Mouse (Mus musculus) kidney, adult 2 months (tissue): Measurements from ENCODE around the gene Srgap1. TPM values are rescaled to one million over a fixed set of nuclear protein-coding genes. Genes with fewer than 3 reads are reported as not detected.
A peak's percentile ranks its signal among the peaks of the same experiment; 100 is the strongest.

Experiments used
- DNase-seq: peaks from one replicate; pipeline ENCODE4 v3.0.0; 2021
- H3K27ac ChIP-seq: fragments of 200-500 bp; 2 replicates; pipeline ENCODE4 v1.5.1; 2012; ENCODE audit warnings: low read depth, low read length, control low read depth, inconsistent platforms; ENCODE audit not compliant: insufficient read depth
- H3K27me3 ChIP-seq: fragments of 200-500 bp; replicated peaks from 2 replicates; pipeline ENCODE4 v1.6.1; 2012; ENCODE audit warnings: mild to moderate bottlenecking, moderate library complexity, low read length, inconsistent platforms; ENCODE audit not compliant: control insufficient read depth, insufficient read depth
- H3K36me3 ChIP-seq: fragments of 200-500 bp; 2 replicates; pipeline ENCODE4 v1.6.1; 2012; ENCODE audit warnings: mild to moderate bottlenecking, moderate library complexity, low read length, inconsistent platforms; ENCODE audit not compliant: control insufficient read depth, insufficient read depth
- H3K4me1 ChIP-seq: fragments of 200-500 bp; 2 replicates; pipeline ENCODE4 v1.6.1; 2011; ENCODE audit warnings: low read length; ENCODE audit not compliant: control insufficient read depth, insufficient read depth
- H3K4me3 ChIP-seq: fragments of 200-500 bp; 2 replicates; pipeline ENCODE4 v1.5.1; 2011; ENCODE audit warnings: mild to moderate bottlenecking, low read depth, low read length, control low read depth; ENCODE audit not compliant: insufficient read depth
- CTCF ChIP-seq: fragments of 200-500 bp; conservative IDR thresholded peaks from 2 replicates; pipeline ENCODE4 v1.5.1; 2011; ENCODE audit warnings: low read depth, mild to moderate bottlenecking, control low read depth, low read length, moderate library complexity, mixed read lengths; ENCODE audit not compliant: insufficient read depth, insufficient read length
- POLR2A ChIP-seq: fragments of 200-500 bp; IDR thresholded peaks from one replicate; pipeline ENCODE4 v1.6.1; 2011; ENCODE audit warnings: low read depth, low read length, control low read depth
- WGBS: fragments of 180-500 bp; shearing (Covaris S2); methylation state at CpG from one replicate; pipeline ENCODE4 v1.1.7; 2018; 5-methylcytosine and 5-hydroxymethylcytosine counted together
- polyA plus RNA-seq: library from polyadenylated mRNA; depleted of rRNA; stranded (reverse); fragments of >200 nt; gene quantifications from 2 replicates; pipeline ENCODE4 v1.2.3, GENCODE M21; 2012

Gene Srgap1
- polyA plus RNA-seq, 1 experiment, result 3.4 TPM

GRCm38 (mm10) chr10:122051831-122052230 is 4.7 kb upstream of the Srgap1 start:
- TF ChIP-seq CTCF (peak; percentile 100; the same call in 1 of the 2 replicates), POLR2A (no peak)
- Histone ChIP-seq H3K4me3 (no peak overlapping the region), H3K27ac (no peak overlapping the region), H3K27me3 (no peaks in the 10 kb centered on the region), H3K4me1 (no peaks in the 10 kb centered on the region), H3K36me3 (no peaks in the 10 kb centered on the region)
- peak; percentile 85 for DNase-seq
- 18% methylated on average over 6 of the region's 6 CpGs for WGBS

GRCm38 (mm10) chr10:122047727-122048365 is 731 bp upstream of the Srgap1 start:
- H3K27me3 ChIP-seq, result no peaks in the 10 kb centered on the region
- H3K27ac ChIP-seq, result no peak overlapping the region
- 13% methylated on average over 44 of the region's 44 CpGs for WGBS
- TF ChIP-seq POLR2A (no peak), CTCF (peak; percentile 61)
- H3K36me3 ChIP-seq, result no peaks in the 10 kb centered on the region
- peak overlapping the region; percentile 68 for H3K4me3 ChIP-seq
- peak; percentile 75 for DNase-seq
- no peaks in the 10 kb centered on the region for H3K4me1 ChIP-seq

- Histone ChIP-seq H3K4me1 (no peaks in the 10 kb centered on the region), H3K4me3 (peak overlapping the region; percentile 68), H3K27ac (no peak overlapping the region), H3K27me3 (no peaks in the 10 kb centered on the region), H3K36me3 (no peaks in the 10 kb centered on the region)
- no peak for TF ChIP-seq POLR2A
- TF ChIP-seq CTCF, result no peak
- 3% methylated on average over 13 of the region's 13 CpGs for WGBS
- peak; percentile 8 for DNase-seq
Observed at GRCm38 (mm10) chr10:122046511-122046903, 608 bp downstream of the Srgap1 start.

- no peak overlapping the region for H3K4me3 ChIP-seq
- no peaks in the 10 kb centered on the region for H3K36me3 ChIP-seq
- no peak for TF ChIP-seq CTCF
- no peak for TF ChIP-seq POLR2A
- DNase-seq, result no peak
- no peaks in the 10 kb centered on the region for H3K4me1 ChIP-seq
- WGBS, result 42% methylated on average over 9 of the region's 9 CpGs
- H3K27me3 ChIP-seq, result no peaks in the 10 kb centered on the region
- no peak overlapping the region for H3K27ac ChIP-seq
Observed at GRCm38 (mm10) chr10:122045946-122046345, 1.2 kb downstream of the Srgap1 start.

GRCm38 (mm10) chr10:122044926-122045325 is 2.2 kb downstream of the Srgap1 start:
- Histone ChIP-seq H3K36me3 (no peaks in the 10 kb centered on the region), H3K27ac (no peak overlapping the region), H3K4me1 (no peaks in the 10 kb centered on the region), H3K4me3 (no peak overlapping the region), H3K27me3 (no peaks in the 10 kb centered on the region)
- DNase-seq, result no peak
- WGBS, result 82% methylated on average over 4 of the region's 4 CpGs
- TF ChIP-seq POLR2A (no peak), CTCF (no peak)

- no peak for TF ChIP-seq POLR2A
- TF ChIP-seq CTCF, result peak; percentile 46
- Histone ChIP-seq H3K4me1 (no peaks in the 10 kb centered on the region), H3K27me3 (no peaks in the 10 kb centered on the region), H3K36me3 (no peaks in the 10 kb centered on the region), H3K27ac (no peak overlapping the region), H3K4me3 (no peak overlapping the region)
- 48% methylated on average over 4 of the region's 4 CpGs for WGBS
- DNase-seq, result no peak
Observed at GRCm38 (mm10) chr10:122040372-122040771, 6.7 kb downstream of the Srgap1 start.

- DNase-seq, result no peak
- Histone ChIP-seq H3K27ac (no peak overlapping the region), H3K4me3 (no peak overlapping the region), H3K27me3 (no peaks in the 10 kb centered on the region), H3K4me1 (no peaks in the 10 kb centered on the region), H3K36me3 (no peaks in the 10 kb centered on the region)
- 96% methylated on average over 4 of the region's 4 CpGs for WGBS
- TF ChIP-seq POLR2A (no peak), CTCF (no peak)
Observed at GRCm38 (mm10) chr10:122039566-122039965, 7.5 kb downstream of the Srgap1 start.

GRCm38 (mm10) chr10:122038554-122038953 is 8.6 kb downstream of the Srgap1 start:
- H3K27ac ChIP-seq, result no peak overlapping the region
- DNase-seq, result peak; percentile 50
- H3K4me3 ChIP-seq, result no peak overlapping the region
- no peaks in the 10 kb centered on the region for H3K4me1 ChIP-seq
- WGBS, result 49% methylated on average over 3 of the region's 3 CpGs
- no peaks in the 10 kb centered on the region for H3K27me3 ChIP-seq
- TF ChIP-seq POLR2A (no peak), CTCF (no peak)
- H3K36me3 ChIP-seq, result no peaks in the 10 kb centered on the region
